Mouse (Mus musculus) megakaryocyte progenitor cell, adult 5-6 weeks (primary cell): ENCODE measurements around the gene Psmd14. TPM values are rescaled to one million over a fixed set of nuclear protein-coding genes. Genes with fewer than 3 reads are reported as not detected.

ENCODE experiments used
- ATAC-seq: replicated peaks from 2 replicates; pipeline ENCODE4 v1.8.0; 2016; ENCODE audit warnings: mild to moderate bottlenecking, moderate TSS enrichment, inconsistent platforms; ENCODE audit not compliant: poor library complexity
- total RNA-seq, 2 experiments: library from RNA; stranded (forward) in 1 of 2; stranded (reverse) in 1 of 2; fragments of 157-497, 149-512 nt in 1 of 2; fragments of 200-1000 nt in 1 of 2; gene quantifications; 2 replicates each; pipeline versions ENCODE4 v1.2.3 to v1.2.4; 2015 to 2017

Psmd14 gene
- total RNA-seq (2015), result 255 and 262 TPM in 2 replicates
- 194 and 207 TPM in 2 replicates for total RNA-seq (2017)

GRCm38 (mm10) chr2:61711108-61712040 is at the start of gene Psmd14:
Gene Psmd14 (plus strand): TSS chr2:61711694.
- ATAC-seq, result peak; percentile 81

- no peak for ATAC-seq
These were observed 48.7 kb upstream of the Psmd14 start for GRCm38 (mm10) chr2:61662833-61663232.

GRCm38 (mm10) chr2:61663573-61664241 is 47.8 kb upstream of the Psmd14 start:
- ATAC-seq, result no peak

- no peak for ATAC-seq
These were observed 44.1 kb upstream of the Psmd14 start for GRCm38 (mm10) chr2:61667420-61667819.

GRCm38 (mm10) chr2:61668260-61668659 is 43.2 kb upstream of the Psmd14 start:
- ATAC-seq, result peak; percentile 97

- no peak for ATAC-seq
These were observed 36.9 kb upstream of the Psmd14 start for GRCm38 (mm10) chr2:61674555-61674954.

GRCm38 (mm10) chr2:61681572-61681971 is 29.9 kb upstream of the Psmd14 start:
- ATAC-seq, result peak; percentile 96

- peak; percentile 84 for ATAC-seq
These were observed 25.0 kb upstream of the Psmd14 start for GRCm38 (mm10) chr2:61686533-61686932.

GRCm38 (mm10) chr2:61689086-61689485 is 22.4 kb upstream of the Psmd14 start:
- no peak for ATAC-seq

- peak; percentile 53 for ATAC-seq
These were observed 1.9 kb upstream of the Psmd14 start for GRCm38 (mm10) chr2:61709570-61709969.

- ATAC-seq, result peak; percentile 59
These were observed 1.0 kb downstream of the Psmd14 start for GRCm38 (mm10) chr2:61712526-61712925.

- no peak for ATAC-seq
These were observed 11.0 kb downstream of the Psmd14 start for GRCm38 (mm10) chr2:61722401-61722982.

GRCm38 (mm10) chr2:61732802-61733486 is 21.4 kb downstream of the Psmd14 start:
- no peak for ATAC-seq

- peak; percentile 76 for ATAC-seq
These were observed 22.7 kb downstream of the Psmd14 start for GRCm38 (mm10) chr2:61734175-61734574.

GRCm38 (mm10) chr2:61746051-61746450 is 34.6 kb downstream of the Psmd14 start:
- ATAC-seq, result no peak

- no peak for ATAC-seq
These were observed 35.1 kb downstream of the Psmd14 start for GRCm38 (mm10) chr2:61746580-61746979.

- ATAC-seq, result no peak
These were observed 35.9 kb downstream of the Psmd14 start for GRCm38 (mm10) chr2:61747411-61747810.

- ATAC-seq, result no peak
These were observed 39.2 kb downstream of the Psmd14 start for GRCm38 (mm10) chr2:61750702-61751101.

GRCm38 (mm10) chr2:61751286-61751685 is 39.8 kb downstream of the Psmd14 start:
- no peak for ATAC-seq

- no peak for ATAC-seq
These were observed 40.9 kb downstream of the Psmd14 start for GRCm38 (mm10) chr2:61752362-61752761.

- ATAC-seq, result no peak
These were observed 43.5 kb downstream of the Psmd14 start for GRCm38 (mm10) chr2:61754989-61755388.
